Mouse (Mus musculus): ENCODE results near the gene Gmppa.

DNA sequence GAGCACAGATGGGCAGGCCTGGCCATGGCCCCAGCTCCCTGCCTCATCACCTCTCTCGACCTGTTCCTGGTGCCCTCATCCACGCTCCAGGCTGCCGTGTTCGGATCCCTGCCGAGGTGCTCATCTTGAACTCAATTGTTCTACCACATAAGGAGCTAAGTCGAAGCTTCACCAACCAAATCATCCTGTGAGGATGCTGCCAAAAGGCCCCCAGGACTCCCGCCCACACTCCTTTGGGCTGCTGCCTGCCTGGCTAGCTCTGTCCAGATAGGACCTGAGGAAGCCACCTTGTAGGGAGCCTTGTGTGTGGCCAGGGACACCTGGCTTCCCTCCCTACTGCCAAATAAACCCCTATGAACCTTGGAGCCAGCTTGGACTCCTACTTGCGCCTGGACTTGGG, 7.1 kb downstream of the Gmppa start:
- TF ChIP-seq POLR2A (IDR thresholded peaks at IDR 0.05; ENCODE audit: extremely low read depth, insufficient read depth, low read length) (no peak), CTCF (IDR thresholded peaks at IDR 0.05; ENCODE audit: low read depth, low read length) (no peak)
